In the genomic region with DNA sequence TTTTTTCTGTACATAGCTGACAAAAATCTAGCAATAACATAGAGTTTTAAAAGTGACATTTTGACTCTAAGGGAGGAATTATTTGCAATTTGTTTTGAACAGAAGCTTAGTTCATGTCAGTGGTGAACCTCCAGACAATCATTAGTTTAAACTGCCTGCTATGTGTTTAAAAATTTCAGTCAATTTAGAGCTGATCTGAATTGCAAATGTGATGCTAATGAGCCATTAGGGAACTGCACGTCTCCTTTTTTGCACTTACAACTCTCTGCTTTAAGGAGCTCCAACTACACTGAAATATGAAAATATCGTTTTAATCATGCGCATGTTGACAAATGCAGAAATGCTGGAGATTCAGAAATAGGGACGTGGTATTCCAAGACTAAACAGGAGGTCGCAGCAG, we compare ENCODE assay signal across 14 mouse cellular contexts. TPM values are rescaled to one million over a fixed set of nuclear protein-coding genes. Genes with fewer than 3 reads are reported as not detected.
DNase-seq lines count a peak whose midpoint lies in the region; ATAC-seq lines count a peak whose summit lies in the region.
"Had no signal": no experiment of that assay in that cellular context is flagged by ENCODE, and none has a peak within 500 bp of the region (broad histone marks: within the 10 kb centered on the region; RNA-seq: fewer than 3 reads in every experiment).

No protein-coding gene starts in this region.

- no peak overlapping the region for H3K4me3 ChIP-seq in embryonic facial prominence, embryonic 10.5 days
- H3K4me3 ChIP-seq in forebrain, embryonic 13.5 days, result no peak overlapping the region
- H3K4me3 ChIP-seq in hindbrain, embryonic 15.5 days, result no peak overlapping the region
- H3K4me3 ChIP-seq in midbrain, embryonic 16.5 days (ENCODE audit: low read depth, low read length), result no peak overlapping the region
- H3K4me3 ChIP-seq: erythroblast, embryonic 14.5 days; gastrocnemius, adult 2 months; heart, embryonic 10.5 days; lung, embryonic 15.5 days had no signal

- H3K4me2 ChIP-seq in forebrain, embryonic 13.5 days, result peak overlapping the region; percentile 39
- peak overlapping the region; percentile 27; the same call in 1 of the 2 replicates for H3K4me2 ChIP-seq in hindbrain, embryonic 15.5 days
- H3K4me2 ChIP-seq in midbrain, embryonic 16.5 days (ENCODE audit: low read length), result peak overlapping the region; percentile 2; the same call in 1 of the 2 replicates
- H3K4me2 ChIP-seq: liver, embryonic 11.5 days; lung, embryonic 15.5 days had no signal

- peaks cover 29% of the 10 kb centered on the region for H3K4me1 ChIP-seq in embryonic facial prominence, embryonic 10.5 days
- peaks cover 33% of the 10 kb centered on the region for H3K4me1 ChIP-seq in forebrain, embryonic 13.5 days
- H3K4me1 ChIP-seq in hindbrain, embryonic 15.5 days (replicated peaks), result peaks cover 26% of the 10 kb centered on the region
- peaks cover 23% of the 10 kb centered on the region for H3K4me1 ChIP-seq in midbrain, embryonic 16.5 days (ENCODE audit: control insufficient read depth, insufficient read depth, low read length)
- H3K4me1 ChIP-seq: heart, embryonic 10.5 days had no signal

- peak; percentile 88 for ATAC-seq in forebrain, embryonic 13.5 days
- ATAC-seq in hindbrain, embryonic 15.5 days (ENCODE audit: low FRiP score, low read depth), result peak; percentile 71
- peak; percentile 69 for ATAC-seq in midbrain, embryonic 16.5 days

- intact Hi-C loops in left cerebral cortex, postnatal 4 days (cut with DNase I), result no loop called here

- H3K27ac ChIP-seq in embryonic facial prominence, embryonic 10.5 days (replicated peaks), result peak overlapping the region; percentile 30; the same call in 1 of the 2 replicates
- H3K27ac ChIP-seq in forebrain, embryonic 13.5 days, result peak overlapping the region; percentile 74
- peak overlapping the region; percentile 79 for H3K27ac ChIP-seq in hindbrain, embryonic 15.5 days (replicated peaks)
- H3K27ac ChIP-seq in midbrain, embryonic 16.5 days (ENCODE audit: low read length), result peak overlapping the region; percentile 70
- H3K27ac ChIP-seq: gastrocnemius, adult 2 months; heart, embryonic 10.5 days had no signal

- DNase-seq in embryonic facial prominence, embryonic 10.5 days (ENCODE audit: low spot score), result no peak
- no peak for DNase-seq in embryo, embryonic 10.5 days (ENCODE audit: low spot score)
- DNase-seq in gastrocnemius, postnatal 25 days, result no peak
- DNase-seq in left cerebral cortex, postnatal 4 days, result no peak
- DNase-seq: cerebellum, adult 9-10 months; gastrocnemius, adult 2 months; thymus, postnatal 25 days had no signal

- WGBS in embryonic facial prominence, embryonic 10.5 days, result 47% methylated on average over 5 of the region's 5 CpGs
- 19% methylated on average over 5 of the region's 5 CpGs for WGBS in forebrain, embryonic 13.5 days
- 22% methylated on average over 5 of the region's 5 CpGs for WGBS in hindbrain, embryonic 15.5 days
- 19% methylated on average over 5 of the region's 5 CpGs for WGBS in midbrain, embryonic 16.5 days

- H3K36me3 ChIP-seq in embryonic facial prominence, embryonic 10.5 days (replicated peaks), result no peaks in the 10 kb centered on the region
- no peaks in the 10 kb centered on the region for H3K36me3 ChIP-seq in forebrain, embryonic 13.5 days (ENCODE audit: poor library complexity, severe bottlenecking)
- H3K36me3 ChIP-seq in hindbrain, embryonic 15.5 days, result no peaks in the 10 kb centered on the region
- no peaks in the 10 kb centered on the region for H3K36me3 ChIP-seq in midbrain, embryonic 16.5 days (ENCODE audit: control insufficient read depth, insufficient read depth, low read length)
- H3K36me3 ChIP-seq: heart, embryonic 10.5 days; lung, embryonic 15.5 days had no signal

- H3K27me3 ChIP-seq in embryonic facial prominence, embryonic 10.5 days (replicated peaks; ENCODE audit: low read depth, poor library complexity, severe bottlenecking), result no peaks in the 10 kb centered on the region
- no peaks in the 10 kb centered on the region for H3K27me3 ChIP-seq in forebrain, embryonic 13.5 days
- no peaks in the 10 kb centered on the region for H3K27me3 ChIP-seq in hindbrain, embryonic 15.5 days
- no peaks in the 10 kb centered on the region for H3K27me3 ChIP-seq in midbrain, embryonic 16.5 days (ENCODE audit: control insufficient read depth, insufficient read depth, low read depth, low read length)
- H3K27me3 ChIP-seq: lung, embryonic 15.5 days had no signal

- H3K9me3 ChIP-seq in embryonic facial prominence, embryonic 10.5 days, result no peaks in the 10 kb centered on the region
- H3K9me3 ChIP-seq in forebrain, embryonic 13.5 days (replicated peaks), result no peaks in the 10 kb centered on the region
- no peaks in the 10 kb centered on the region for H3K9me3 ChIP-seq in hindbrain, embryonic 15.5 days
- no peaks in the 10 kb centered on the region for H3K9me3 ChIP-seq in midbrain, embryonic 16.5 days (replicated peaks; ENCODE audit: control insufficient read depth, low read length, poor library complexity, severe bottlenecking)
- H3K9me3 ChIP-seq: heart, embryonic 10.5 days; lung, embryonic 15.5 days had no signal

- H3K9ac ChIP-seq in forebrain, embryonic 13.5 days, result no peak overlapping the region
- H3K9ac ChIP-seq in hindbrain, embryonic 15.5 days, result no peak overlapping the region
- H3K9ac ChIP-seq in midbrain, embryonic 16.5 days (ENCODE audit: low read depth, low read length), result no peak overlapping the region
- H3K9ac ChIP-seq: lung, embryonic 15.5 days had no signal

RNA-seq across cellular contexts. Expression of a gene that starts 38.2 kb away (rescaled TPM):
- 3.0 and 3.3 TPM in 2 replicates for polyA plus RNA-seq in embryonic facial prominence, embryonic 10.5 days (2016; fragmentation: Nextera tagmentation; extraction: Ambion mirVana)
- polyA plus RNA-seq in forebrain, embryonic 13.5 days (2015; fragmentation: Nextera tagmentation; extraction: Ambion mirVana), result 5.1 and 5.9 TPM in 2 replicates
- polyA plus RNA-seq in hindbrain, embryonic 15.5 days (2015; fragmentation: Nextera tagmentation; extraction: Ambion mirVana), result 2.6 and 3.0 TPM in 2 replicates
- 1.5 and 2.5 TPM in 2 replicates for polyA plus RNA-seq in midbrain, embryonic 16.5 days (2015; fragmentation: Nextera tagmentation; extraction: Ambion mirVana)
- 10 to 100 TPM; 62.4 to 79.3 TPM for total RNA-seq in gastrocnemius, postnatal 25 days (2021)
- total RNA-seq in left cerebral cortex, postnatal 4 days (2021), result 100 to 1,000 TPM; 127 to 136 TPM
